Mouse (Mus musculus) embryo, embryonic 11 days (tissue): Measurements from ENCODE around the gene Syndig1.
A peak's percentile ranks its signal among the peaks of the same experiment; 100 is the strongest.

ENCODE experiments used
- DNase-seq: peaks from one replicate; pipeline ENCODE4 v3.0.0-alpha.2; 2015

The Syndig1 gene

GRCm38 (mm10) chr2:149828911-149829310 lies at the start of gene Syndig1:
Gene Syndig1, plus strand, starts transcription at chr2:149829211.
- DNase-seq = no peak

GRCm38 (mm10) chr2:149798613-149799012 lies 30.4 kb upstream of the Syndig1 start:
- DNase-seq = peak; percentile 40

DNA sequence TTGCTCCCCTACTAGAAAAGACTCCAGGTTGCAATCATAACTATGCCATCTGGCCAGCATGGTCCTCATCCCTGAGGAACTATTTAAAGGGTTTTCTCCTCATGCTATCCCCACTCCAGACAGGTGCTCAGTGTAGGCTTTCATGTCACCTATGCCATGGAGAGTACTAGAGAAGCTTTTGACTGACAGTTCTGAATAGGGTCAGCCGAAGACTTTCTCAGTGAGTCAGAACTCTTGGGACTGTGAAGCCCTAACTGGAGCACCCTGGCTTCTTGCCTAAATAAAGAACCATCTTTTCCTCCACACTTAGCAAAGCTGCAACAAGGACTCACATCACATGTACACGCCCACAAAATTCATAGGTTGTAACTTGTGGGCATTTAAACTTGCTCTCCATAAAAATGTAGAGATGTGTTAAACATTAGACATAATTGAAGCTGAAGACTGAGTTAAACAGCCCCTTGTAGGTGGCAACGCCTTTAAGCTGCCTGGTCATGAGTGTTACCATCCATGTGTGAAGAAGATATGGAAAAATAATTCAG lies 24.3 kb upstream of the Syndig1 start:
- DNase-seq = no peak

DNA sequence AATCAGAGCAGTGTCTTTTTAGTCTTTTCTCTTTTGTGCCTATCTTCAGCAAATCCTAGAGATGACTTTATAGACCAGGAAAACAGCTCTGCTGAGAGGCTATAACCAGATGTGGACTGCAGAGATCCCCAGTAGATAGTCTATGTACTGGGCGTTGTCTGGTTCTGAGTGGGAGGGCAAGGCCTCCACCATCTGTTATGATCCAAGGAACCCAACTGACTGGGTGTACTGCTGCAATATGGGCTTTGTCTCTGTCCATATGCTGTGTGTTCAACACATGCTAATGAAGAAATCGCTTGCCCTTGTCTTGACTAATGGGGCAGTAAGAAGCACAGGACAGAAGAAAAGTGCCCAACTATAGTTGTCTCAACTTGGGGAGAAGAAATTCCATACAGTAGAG lies 23.8 kb upstream of the Syndig1 start:
- no peak for DNase-seq

DNA sequence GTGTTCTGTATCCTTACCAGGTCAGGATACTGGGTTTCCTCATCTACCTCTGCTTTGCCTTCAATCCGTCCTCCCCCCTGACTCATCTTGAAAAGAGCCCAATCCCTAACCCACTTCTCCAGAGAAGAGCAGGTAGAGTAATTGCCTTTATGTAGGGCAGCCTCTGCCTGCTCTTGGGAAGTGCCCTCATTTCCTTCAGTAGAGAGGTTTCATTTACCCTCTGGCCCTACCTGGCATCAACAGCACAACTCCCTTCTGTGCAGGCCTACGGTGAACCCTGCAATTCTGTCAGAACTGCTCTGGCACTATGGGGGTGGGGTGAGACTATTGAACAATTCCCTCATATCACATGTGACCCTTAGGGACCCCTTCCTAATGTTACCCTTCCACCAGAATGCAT lies 16.1 kb upstream of the Syndig1 start:
- DNase-seq = no peak

DNA sequence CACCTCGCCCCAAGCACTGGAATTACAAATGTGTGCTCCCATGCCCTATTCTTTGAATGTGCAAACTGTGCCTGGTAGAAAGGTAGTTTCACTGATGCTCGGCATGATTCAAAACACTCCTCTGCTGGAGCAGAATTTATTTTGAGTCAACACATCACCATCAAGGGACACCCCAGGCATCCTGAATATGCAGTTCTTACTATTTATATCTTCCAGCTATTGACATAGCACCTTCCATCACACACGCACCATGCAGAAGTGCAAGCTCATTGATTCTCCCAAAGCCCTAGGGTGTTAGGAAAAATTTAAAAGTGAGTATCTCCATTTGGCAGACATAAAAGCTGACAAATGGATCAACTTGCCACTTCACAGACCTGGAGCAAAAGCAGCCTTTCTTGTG lies 10.6 kb upstream of the Syndig1 start:
- no peak for DNase-seq

GRCm38 (mm10) chr2:149819751-149820150 lies 9.3 kb upstream of the Syndig1 start:
- DNase-seq = no peak

DNA sequence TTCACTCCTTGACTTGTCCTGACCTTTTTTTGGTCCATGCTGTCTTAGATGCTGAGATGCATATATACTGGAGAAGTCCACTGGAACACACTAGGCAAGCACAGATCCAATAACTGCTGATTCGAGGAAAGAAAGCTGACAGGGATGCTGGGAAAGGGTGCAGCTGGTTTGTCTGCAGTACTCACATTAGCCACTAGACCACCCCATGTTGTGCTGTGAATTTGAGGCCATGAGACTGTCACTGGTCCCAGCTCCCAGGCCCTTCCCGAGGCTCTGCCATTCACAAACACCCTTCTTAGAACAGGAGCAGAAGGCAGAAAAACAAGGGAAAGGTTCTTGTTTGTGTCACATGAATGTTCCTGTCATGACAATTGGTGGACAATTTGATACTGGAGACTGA lies 8.8 kb upstream of the Syndig1 start:
- DNase-seq = peak; percentile 4

DNA sequence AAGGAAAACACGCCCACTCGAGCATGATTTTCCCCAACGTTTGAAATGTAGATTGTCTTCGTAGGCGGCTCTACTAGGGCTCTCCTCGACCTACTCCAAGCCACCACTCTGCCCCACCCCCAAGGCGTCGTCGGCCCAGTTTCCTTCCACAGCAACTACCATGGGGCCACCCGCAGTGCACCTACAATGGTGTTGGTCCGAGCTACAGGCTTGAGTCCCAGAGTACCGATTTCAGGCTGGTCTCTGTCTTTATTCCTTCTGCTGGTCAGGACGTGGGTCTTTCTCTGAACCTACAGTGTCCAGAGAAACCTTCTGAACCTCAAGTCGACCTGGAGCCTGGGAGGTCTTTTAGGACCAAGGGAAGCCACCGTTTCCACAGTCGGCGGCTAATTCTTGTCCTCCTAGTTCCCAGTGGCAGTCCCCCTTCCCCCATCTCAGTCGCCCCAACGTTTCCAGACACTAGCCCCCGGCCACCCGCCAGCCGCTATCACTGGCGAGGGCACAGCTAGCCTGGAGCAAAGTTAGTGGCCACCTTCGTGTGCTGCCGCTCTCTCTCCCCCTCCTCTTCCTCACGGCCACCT lies 1.0 kb downstream of the Syndig1 start:
- peak; percentile 43 for DNase-seq

GRCm38 (mm10) chr2:149830536-149831458 lies 1.8 kb downstream of the Syndig1 start, which contains the start of gene C530025M09Rik:
Gene C530025M09Rik, minus strand, starts transcription at chr2:149831213.
- DNase-seq = peak; percentile 72

DNA sequence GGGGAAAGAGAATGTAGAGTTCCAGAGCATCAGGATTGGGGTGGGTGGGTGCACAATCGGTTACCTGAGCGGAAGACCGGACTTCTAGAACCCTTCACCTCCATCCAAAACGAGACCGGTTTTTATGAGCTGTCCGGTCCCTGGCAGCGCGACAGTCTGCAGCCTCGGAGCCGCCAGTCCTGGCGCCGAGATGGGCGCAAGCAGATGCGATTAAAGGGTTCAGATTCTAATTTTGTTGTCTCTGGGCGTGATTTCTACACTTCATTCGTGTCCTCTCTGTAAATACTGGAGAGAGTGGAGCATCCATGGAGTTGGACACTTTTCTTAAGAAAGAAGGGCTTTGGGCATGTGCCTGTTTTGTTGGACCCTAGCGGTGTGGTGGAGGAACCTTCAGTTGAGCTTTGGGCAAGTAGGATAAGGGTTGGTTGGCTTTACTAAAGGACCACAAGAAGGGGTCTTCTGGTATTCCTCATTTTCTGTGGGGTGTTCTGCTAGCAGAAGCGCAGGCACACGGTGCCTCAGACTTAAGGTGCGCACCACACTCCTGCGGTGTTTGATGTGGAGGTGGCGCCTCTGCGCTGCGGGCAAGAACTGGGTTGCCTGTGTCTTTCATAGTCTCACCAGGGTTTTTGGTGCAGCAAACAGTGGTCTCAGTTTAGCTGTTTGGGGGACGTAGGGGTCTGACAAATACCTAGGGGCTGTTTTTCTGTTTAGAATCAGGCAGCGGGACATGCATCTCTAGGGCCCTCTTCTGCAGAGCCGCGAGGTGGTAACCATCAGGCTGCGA lies 2.6 kb downstream of the Syndig1 start:
- DNase-seq = peak; percentile 20

- DNase-seq = no peak
These were observed 3.3 kb downstream of the Syndig1 start for GRCm38 (mm10) chr2:149832301-149832700.

DNA sequence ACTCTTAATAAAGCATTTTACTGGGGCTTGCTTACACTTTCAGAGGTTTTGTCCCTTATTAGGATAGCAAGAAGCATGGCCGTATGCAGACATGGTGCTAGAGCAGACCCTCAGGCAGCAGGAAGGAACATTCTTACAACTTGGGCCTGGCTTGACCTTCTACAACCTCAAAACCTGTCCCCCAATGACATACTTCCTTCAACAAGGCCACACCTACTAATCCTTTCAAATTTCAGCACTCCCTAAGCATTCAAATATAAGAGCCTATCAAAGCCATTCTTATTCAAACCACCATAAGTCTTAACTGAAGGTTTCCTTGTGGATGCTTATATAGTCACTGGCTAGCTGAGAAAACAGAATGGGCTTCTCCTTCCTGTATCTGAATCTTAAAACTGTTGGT lies 6.1 kb downstream of the Syndig1 start:
- no peak for DNase-seq

DNA sequence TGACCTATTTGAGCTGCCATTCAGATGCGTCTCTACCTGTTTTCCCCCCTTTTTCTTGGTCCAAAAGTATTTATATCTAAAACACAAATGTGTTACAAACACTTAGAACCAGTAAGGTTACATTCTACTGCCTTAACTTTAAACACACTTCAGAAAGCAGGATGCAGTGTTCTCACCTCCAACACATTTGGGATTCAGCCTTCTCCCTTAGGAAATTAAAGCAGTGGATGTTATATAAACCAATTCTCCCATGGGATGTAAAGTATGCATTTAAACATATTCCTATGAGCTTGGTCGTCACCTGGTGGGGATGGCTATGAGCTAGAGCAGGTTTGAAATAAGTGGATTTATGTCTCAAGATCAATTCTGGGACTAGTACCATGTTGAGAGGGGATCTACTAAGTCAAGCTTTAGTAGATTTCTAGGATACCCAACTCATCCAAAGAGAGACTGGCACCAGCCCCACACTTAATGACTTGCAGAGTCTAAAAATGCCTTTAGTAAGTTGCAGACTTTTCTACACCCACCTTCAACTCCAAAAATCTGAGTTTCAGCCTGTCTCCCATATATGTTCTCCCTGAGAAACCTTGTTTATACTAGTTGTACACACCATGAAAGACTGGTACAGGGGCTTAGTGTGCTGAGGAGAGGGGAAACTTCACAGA lies 7.6 kb downstream of the Syndig1 start:
- DNase-seq = no peak

GRCm38 (mm10) chr2:149839666-149840065 lies 10.7 kb downstream of the Syndig1 start:
- DNase-seq = no peak

DNA sequence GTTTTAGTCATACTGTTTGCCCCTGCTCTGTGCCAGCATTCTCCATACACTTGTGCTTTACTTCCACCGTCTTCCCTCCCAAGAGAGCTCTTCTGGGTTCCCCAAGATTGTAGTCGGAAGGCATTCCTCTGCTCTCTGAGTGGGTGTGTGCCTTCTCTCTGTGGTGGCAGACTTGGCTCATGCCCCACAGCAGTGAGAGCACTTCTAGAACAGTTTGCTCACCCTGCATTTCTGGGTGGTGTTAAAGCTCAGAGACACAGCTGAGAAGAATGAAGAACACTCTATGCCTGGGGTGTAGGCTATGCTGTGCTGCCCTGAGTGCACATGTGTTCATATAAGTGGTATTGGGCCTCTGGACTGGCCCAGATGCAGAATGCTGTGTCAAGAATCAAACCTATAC lies 15.6 kb downstream of the Syndig1 start:
- DNase-seq = no peak

- DNase-seq = no peak
These were observed 19.8 kb downstream of the Syndig1 start for GRCm38 (mm10) chr2:149848778-149849177.

DNA sequence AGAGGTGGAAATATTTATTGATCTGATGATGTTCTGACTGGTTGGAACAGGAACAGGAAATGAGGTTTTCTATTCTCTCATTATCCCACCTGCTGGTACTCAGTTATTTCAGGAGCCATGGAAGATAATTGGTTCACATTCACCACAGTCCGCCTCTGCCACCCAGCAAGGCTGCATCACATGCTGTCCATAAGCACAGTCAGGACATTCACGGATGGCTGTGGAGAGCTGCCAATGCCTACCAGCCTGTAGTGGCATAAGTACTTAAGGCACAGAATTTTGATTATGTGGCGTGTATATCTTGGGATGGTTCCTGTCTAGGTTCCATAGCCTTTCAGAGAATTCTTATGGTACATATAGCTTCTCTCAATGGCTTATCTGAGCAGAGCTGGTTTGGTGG lies 32.0 kb downstream of the Syndig1 start:
- DNase-seq = no peak

DNA sequence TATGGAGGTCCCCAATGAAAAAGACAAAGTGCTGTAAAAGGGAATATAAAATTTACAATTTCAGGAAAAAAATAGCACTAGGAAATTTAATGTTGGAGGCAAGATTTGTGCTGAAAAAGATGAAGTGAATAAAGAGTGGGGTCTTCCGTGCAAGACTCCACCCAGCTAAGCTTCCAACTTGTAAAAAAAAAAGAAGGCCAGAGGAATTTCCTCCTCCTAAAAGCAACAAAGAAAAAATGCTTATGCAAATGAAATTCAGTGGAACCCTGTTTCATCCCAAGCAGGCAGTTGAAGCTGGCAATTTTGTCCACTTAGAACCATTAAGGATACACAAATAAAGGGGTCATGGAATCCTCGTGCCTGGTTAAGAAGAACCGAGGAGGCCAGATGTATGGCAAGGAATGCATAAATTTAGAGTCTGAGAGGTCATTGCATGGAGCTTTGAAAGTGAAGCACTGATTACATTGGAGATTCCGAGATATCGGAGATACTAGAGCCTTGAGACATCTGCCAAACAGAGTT lies 37.0 kb downstream of the Syndig1 start:
- DNase-seq = no peak

DNA sequence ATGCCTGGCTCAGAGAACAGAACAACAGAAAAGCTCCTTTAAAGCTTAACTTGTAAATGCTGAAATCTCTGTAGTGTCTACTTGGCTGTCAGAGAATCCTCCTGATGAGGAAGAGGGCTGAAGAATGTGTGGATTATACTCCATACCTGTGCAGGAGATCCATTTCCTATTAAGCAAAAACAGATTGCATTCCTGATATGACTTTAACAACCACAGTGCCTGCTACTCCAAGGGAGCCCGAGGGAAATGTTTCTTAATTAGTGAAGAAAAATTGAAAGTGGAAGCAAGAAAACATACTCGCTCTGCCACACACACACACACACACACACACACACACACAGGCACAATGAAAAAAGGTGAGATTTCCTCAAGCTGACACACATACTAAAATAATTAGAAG lies 41.5 kb downstream of the Syndig1 start:
- DNase-seq = no peak

DNA sequence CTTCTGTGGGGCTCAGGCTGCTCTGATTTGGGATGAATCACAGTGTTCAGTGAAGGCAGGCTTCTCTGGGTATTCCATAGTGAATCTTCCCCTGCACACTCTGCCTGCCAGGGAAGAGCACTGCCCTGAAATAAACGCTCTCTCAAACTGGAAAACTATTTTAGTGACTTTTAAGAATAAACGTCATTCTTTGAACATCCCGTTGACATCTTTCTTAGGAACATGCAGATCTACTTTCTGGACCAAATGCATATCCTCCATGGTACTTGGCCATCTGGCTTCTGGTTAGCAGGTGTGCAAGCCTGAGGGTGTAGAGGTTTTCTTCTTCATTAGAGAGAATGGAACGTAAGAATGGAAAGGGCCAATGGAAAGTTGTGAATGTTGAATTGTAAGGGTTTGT lies 43.5 kb downstream of the Syndig1 start:
- DNase-seq = no peak

GRCm38 (mm10) chr2:149873346-149873745 lies 44.3 kb downstream of the Syndig1 start:
- no peak for DNase-seq
